Mouse (Mus musculus): Measurements from ENCODE around the gene Aspscr1.

The Aspscr1 gene

GRCm38 (mm10) chr11:120715131-120715530, 42.4 kb downstream of the Aspscr1 start:
- no peak for DNase-seq

GRCm38 (mm10) chr11:120719242-120719641, 46.5 kb downstream of the Aspscr1 start:
- no peak for DNase-seq

- no peak for DNase-seq
These were observed 47.1 kb downstream of the Aspscr1 start for GRCm38 (mm10) chr11:120719841-120720376.

GRCm38 (mm10) chr11:120720450-120720849, 47.7 kb downstream of the Aspscr1 start:
- peak; percentile 97 for DNase-seq

GRCm38 (mm10) chr11:120721124-120722066, 48.6 kb downstream of the Aspscr1 start, which contains the start of gene Rac3:
Gene Rac3 (plus strand): TSS chr11:120721470.
- peak; percentile 66 for DNase-seq

- DNase-seq: no peak
These were observed 49.4 kb downstream of the Aspscr1 start for GRCm38 (mm10) chr11:120722067-120722630.

GRCm38 (mm10) chr11:120722761-120723382, 50.1 kb downstream of the Aspscr1 start:
- DNase-seq: no peak

GRCm38 (mm10) chr11:120723509-120723908, 50.7 kb downstream of the Aspscr1 start:
- DNase-seq: no peak

GRCm38 (mm10) chr11:120726243-120727168, 53.7 kb downstream of the Aspscr1 start:
- DNase-seq: no peak

- peak; percentile 91 for DNase-seq
These were observed 54.4 kb downstream of the Aspscr1 start, which contains the start of gene Dcxr for GRCm38 (mm10) chr11:120727169-120727527. Gene Dcxr (minus strand): TSS chr11:120727281.

- no peak for DNase-seq
These were observed 54.8 kb downstream of the Aspscr1 start for GRCm38 (mm10) chr11:120727564-120727963.

GRCm38 (mm10) chr11:120728530-120729240, 55.9 kb downstream of the Aspscr1 start:
- DNase-seq: no peak

- DNase-seq: peak; percentile 77
These were observed 56.8 kb downstream of the Aspscr1 start for GRCm38 (mm10) chr11:120729432-120730050.

GRCm38 (mm10) chr11:120730331-120730870, 57.6 kb downstream of the Aspscr1 start:
- DNase-seq: no peak

GRCm38 (mm10) chr11:120731395-120731794, 58.6 kb downstream of the Aspscr1 start:
- DNase-seq: no peak

- DNase-seq: peak; percentile 56
These were observed 59.3 kb downstream of the Aspscr1 start, which contains the start of gene Cbr2 for GRCm38 (mm10) chr11:120731858-120732680. Gene Cbr2 (minus strand): TSS chr11:120732114.

- peak; percentile 76 for DNase-seq
These were observed 60.7 kb downstream of the Aspscr1 start for GRCm38 (mm10) chr11:120733521-120733920.

GRCm38 (mm10) chr11:120736424-120736823, 63.7 kb downstream of the Aspscr1 start:
- DNase-seq: no peak

- no peak for DNase-seq
These were observed 68.2 kb downstream of the Aspscr1 start for GRCm38 (mm10) chr11:120740981-120741380.
